Mouse (Mus musculus): ENCODE measurements around the gene Snap29.

GRCm38 (mm10) chr16:17423021-17423420 is 17.2 kb downstream of the Snap29 start:
- TF ChIP-seq CTCF (IDR thresholded peaks at IDR 0.05; ENCODE audit: low read depth) (no peak), EP300 (IDR thresholded peaks at IDR 0.05; ENCODE audit: low read depth) (no peak)
